Mouse (Mus musculus): ENCODE measurements around the gene Fbxw2.
"Not testable (repeated sequence)": the region's sequence is repeated elsewhere in the genome, so short reads cannot be mapped to it uniquely, and the experiment has no call there.

The Fbxw2 gene

GRCm38 (mm10) chr2:34825827-34826459, at the start of gene Fbxw2:
Fbxw2 (minus strand) TSS chr2:34826311.
- DNase-seq (ENCODE audit: low read depth, low spot score): peak; percentile 93

GRCm38 (mm10) chr2:34874816-34875345, 48.8 kb upstream of the Fbxw2 start, which contains the start of gene Psmd5:
Psmd5 (minus strand) TSS chr2:34874968.
- DNase-seq (ENCODE audit: low read depth, low spot score): no peak

- DNase-seq (ENCODE audit: low read depth, low spot score): no peak
Measured at GRCm38 (mm10) chr2:34874271-34874670, 48.2 kb upstream of the Fbxw2 start, which contains the start of gene Cutal. Cutal (plus strand) TSS chr2:34874396.

GRCm38 (mm10) chr2:34870520-34871474, 44.7 kb upstream of the Fbxw2 start:
- DNase-seq (ENCODE audit: low read depth, low spot score): peak; percentile 99

- no peak for DNase-seq (ENCODE audit: low read depth, low spot score)
Measured at GRCm38 (mm10) chr2:34869680-34870079, 43.6 kb upstream of the Fbxw2 start.

- no peak for DNase-seq (ENCODE audit: low read depth, low spot score)
Measured at GRCm38 (mm10) chr2:34857728-34858127, 31.6 kb upstream of the Fbxw2 start.

- peak; percentile 26 for DNase-seq (ENCODE audit: low read depth, low spot score)
Measured at GRCm38 (mm10) chr2:34855265-34855664, 29.2 kb upstream of the Fbxw2 start.

GRCm38 (mm10) chr2:34847702-34848101, 21.6 kb upstream of the Fbxw2 start:
- DNase-seq (ENCODE audit: low read depth, low spot score): no peak

- no peak for DNase-seq (ENCODE audit: low read depth, low spot score)
Measured at GRCm38 (mm10) chr2:34843211-34843939, 17.3 kb upstream of the Fbxw2 start.

- DNase-seq (ENCODE audit: low read depth, low spot score): no peak
Measured at GRCm38 (mm10) chr2:34841706-34842105, 15.6 kb upstream of the Fbxw2 start.

- DNase-seq (ENCODE audit: low read depth, low spot score): peak; percentile 38
Measured at GRCm38 (mm10) chr2:34840143-34840542, 14.0 kb upstream of the Fbxw2 start.

GRCm38 (mm10) chr2:34835669-34836068, 9.6 kb upstream of the Fbxw2 start:
- no peak for DNase-seq (ENCODE audit: low read depth, low spot score)

GRCm38 (mm10) chr2:34833624-34834023, 7.5 kb upstream of the Fbxw2 start:
- DNase-seq (ENCODE audit: low read depth, low spot score): no peak

GRCm38 (mm10) chr2:34832766-34833457, 6.8 kb upstream of the Fbxw2 start, which contains the start of gene Gm34653:
Gm34653 (plus strand) TSS chr2:34833007.
- DNase-seq (ENCODE audit: low read depth, low spot score): not testable (repeated sequence)

- not testable (repeated sequence) for DNase-seq (ENCODE audit: low read depth, low spot score)
Measured at GRCm38 (mm10) chr2:34830066-34830465, 4.0 kb upstream of the Fbxw2 start.

- no peak for DNase-seq (ENCODE audit: low read depth, low spot score)
Measured at GRCm38 (mm10) chr2:34828026-34828425, 1.9 kb upstream of the Fbxw2 start.

GRCm38 (mm10) chr2:34827591-34827990, 1.5 kb upstream of the Fbxw2 start:
- DNase-seq (ENCODE audit: low read depth, low spot score): no peak

- no peak for DNase-seq (ENCODE audit: low read depth, low spot score)
Measured at GRCm38 (mm10) chr2:34826460-34827231, 535 bp upstream of the Fbxw2 start.

- DNase-seq (ENCODE audit: low read depth, low spot score): no peak
Measured at GRCm38 (mm10) chr2:34818492-34818891, 7.6 kb downstream of the Fbxw2 start.

- DNase-seq (ENCODE audit: low read depth, low spot score): not testable (repeated sequence)
Measured at GRCm38 (mm10) chr2:34815893-34816292, 10.2 kb downstream of the Fbxw2 start.
